Mouse (Mus musculus) cerebellum, adult 9-11 months (tissue): ENCODE measurements around the gene Lmntd1.

Experiments
- DNase-seq: peaks from one replicate; pipeline ENCODE4 v3.0.0; 2022

The Lmntd1 gene

DNA sequence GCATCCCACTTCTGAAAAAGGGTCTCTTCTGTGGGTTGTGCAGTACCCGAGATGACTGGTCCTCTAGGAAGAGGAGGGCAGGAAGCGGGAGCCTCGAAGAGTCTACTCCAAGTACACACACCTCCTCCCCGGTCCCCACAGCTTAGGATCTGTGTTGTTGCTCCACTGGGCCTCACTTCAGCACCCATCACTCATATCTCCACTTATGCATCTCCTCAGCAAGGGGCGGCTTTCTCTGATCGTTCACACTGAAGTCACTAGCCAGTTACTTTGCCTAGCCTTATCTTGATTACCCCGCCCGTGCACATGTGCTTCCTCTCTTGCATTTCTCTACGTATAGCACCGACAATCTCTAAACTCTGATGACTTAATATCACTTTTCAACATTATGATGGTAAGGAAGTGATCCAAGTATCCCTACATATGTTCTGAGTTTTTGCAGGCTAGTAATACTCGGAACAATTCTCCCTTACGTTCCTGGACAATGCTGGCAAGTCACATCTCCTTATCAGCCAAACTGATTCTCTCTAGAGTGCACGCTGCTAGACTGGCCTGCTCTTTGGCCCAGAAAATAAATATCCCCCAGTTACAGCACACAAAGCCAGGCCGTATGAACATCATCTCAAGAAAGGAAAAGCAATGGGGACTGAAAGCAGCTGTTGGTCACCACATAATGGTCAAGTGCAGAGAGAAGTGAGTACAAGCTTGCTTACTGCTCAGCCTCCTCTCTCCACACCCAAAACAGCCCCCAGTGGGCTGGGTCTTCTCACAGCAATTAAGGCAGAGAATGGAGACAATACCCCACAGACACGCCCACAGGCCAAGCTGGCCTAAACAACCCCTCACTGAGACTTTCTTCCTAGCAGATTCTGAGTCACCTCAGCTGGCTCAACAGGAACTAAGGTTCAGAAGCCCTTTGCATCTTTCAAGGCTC is 56.8 kb downstream of the Lmntd1 start:
- no peak for DNase-seq

DNA sequence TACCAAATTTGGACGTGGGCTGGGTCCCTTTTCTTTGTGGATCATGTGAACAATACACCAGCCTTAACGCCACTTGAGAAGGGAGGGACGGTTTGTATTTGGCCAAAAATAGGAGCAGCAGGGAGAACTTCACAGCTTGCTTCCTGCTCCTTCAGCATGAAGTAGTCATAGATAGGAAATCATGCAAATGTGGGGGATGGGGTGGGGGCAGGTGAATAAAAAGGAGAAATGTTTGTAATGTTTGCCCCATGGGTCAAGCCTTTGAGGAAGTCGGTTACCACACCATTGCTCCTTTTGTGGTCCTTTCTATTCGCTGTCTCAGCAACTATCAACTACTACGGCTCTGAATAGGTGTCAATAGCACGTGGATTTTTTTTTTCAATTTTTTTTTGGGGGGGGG is 60.9 kb downstream of the Lmntd1 start:
- no peak for DNase-seq

DNA sequence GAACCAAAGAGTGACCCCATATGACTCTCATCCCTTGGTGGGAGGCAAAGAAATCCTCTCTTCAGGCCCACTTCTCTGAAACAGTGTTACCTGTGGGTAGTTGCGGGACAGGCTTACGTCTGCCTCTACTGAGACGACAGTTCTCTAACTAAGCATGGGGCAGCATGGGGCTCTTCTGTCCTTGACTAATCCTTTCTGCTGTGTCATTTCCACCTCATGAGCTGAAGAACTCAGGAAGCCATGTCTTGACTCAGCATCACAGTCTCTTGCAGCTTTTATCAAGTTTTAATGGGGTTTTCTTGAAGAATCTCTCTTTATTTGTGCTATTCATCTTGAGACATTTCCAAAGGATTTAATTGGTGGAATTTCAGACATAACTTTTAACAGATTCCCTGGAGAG is 61.3 kb downstream of the Lmntd1 start:
- no peak for DNase-seq

DNA sequence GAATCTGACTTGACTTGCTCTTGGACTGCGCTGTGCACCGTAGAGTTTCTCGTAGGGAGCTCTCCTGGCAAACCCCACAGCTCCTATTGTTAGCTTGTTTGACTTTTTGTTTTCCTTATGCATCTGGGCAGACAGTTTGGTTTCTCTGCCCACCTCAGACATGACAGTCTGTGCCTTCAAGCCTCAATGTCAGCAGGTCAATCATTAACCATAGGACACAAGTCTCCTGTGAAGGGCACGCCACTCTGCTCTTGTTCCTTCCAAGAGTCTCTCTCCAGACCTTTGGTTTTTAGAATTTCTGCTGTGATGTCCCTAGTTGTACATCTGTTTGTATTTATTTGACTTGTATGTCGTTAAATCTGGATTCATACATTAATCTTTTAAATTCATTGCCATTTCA is 63.1 kb downstream of the Lmntd1 start:
- DNase-seq: no peak

DNA sequence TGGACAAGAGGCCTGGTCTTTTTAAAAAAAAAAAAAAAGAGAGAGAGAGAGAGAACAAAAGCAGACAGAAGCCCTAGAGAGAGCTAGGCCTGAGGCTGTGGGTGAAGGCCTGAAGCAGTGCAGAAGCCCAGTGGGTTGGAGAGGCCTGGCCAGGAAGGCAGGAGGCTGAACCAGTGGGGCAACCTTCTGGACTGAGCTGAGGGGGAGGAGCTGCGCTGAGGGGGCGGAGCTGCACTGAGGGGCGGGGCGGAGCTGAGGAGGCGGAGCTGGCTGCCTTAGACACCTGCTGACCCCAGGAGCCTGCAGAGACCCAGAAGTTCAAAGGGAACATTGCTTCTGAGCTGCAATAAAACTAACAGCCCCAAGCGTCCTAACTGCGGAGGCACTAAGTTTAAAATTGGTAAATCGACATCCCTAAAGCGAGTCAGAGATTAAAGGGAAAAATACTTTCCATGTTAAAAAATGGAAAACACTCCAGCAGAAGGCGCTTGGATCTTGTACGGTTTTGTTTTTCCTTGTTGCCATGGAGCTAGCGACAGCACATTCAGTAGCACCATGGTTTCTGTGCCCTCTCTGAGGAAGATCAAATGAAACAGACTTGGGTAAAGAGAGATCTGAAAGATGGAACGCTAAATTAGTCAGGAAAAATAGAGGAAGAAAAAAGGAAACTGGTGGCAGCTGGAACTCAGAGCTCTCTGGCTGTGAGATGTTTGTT is 68.0 kb downstream of the Lmntd1 start:
- DNase-seq: no peak

DNA sequence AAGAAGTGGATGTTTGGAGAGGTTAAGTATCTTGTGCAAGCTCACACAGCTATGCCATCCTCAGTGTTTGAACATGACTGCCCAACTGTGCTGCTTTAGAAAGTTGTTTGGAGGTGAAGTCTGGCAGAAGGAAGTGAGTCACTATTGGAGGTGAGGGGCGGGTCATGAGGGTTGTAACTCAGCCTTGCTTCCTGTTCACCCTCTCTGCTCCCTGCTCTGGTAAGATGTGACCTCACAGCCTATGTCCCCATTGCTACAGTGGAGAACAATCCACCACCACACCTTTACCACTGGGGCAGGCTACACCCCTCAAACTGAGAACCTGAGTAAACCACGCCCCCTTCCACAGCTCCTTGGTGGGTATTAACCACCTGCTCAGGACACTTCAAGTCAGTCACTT is 69.3 kb downstream of the Lmntd1 start:
- no peak for DNase-seq

DNA sequence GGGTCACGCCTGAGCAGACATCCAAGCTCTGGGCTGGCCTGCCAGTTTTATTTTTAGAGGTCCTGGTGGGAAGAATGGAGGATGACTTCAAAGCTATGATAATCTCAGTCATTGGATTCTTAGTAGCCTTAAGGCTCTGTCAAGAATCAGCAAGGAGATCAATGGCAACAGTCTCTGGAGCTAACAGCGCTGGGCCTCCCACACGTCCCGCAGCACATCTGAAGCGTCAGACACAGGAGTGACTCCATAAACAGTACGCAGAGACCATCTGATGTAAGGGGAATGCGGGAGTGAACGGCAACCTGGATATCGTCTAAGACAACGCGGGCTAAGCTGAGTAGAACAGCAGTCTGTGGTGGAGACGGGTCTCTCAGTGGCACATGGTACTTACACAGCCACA is 69.8 kb downstream of the Lmntd1 start:
- DNase-seq: no peak

DNA sequence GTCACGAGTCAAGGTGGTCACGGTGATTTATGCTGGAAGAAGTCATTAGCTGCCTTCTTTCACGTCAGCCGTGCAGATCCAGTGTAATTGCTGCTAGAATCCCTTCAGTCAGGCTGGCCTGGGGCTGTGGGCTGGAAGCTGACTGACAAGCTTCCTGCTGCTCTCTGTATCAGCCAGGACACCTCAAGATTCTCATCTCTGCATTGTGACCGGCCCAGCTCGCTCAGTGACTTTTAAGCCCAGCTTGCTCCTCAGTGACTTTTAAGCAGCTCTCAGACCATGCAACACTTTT is 74.6 kb downstream of the Lmntd1 start:
- no peak for DNase-seq

DNA sequence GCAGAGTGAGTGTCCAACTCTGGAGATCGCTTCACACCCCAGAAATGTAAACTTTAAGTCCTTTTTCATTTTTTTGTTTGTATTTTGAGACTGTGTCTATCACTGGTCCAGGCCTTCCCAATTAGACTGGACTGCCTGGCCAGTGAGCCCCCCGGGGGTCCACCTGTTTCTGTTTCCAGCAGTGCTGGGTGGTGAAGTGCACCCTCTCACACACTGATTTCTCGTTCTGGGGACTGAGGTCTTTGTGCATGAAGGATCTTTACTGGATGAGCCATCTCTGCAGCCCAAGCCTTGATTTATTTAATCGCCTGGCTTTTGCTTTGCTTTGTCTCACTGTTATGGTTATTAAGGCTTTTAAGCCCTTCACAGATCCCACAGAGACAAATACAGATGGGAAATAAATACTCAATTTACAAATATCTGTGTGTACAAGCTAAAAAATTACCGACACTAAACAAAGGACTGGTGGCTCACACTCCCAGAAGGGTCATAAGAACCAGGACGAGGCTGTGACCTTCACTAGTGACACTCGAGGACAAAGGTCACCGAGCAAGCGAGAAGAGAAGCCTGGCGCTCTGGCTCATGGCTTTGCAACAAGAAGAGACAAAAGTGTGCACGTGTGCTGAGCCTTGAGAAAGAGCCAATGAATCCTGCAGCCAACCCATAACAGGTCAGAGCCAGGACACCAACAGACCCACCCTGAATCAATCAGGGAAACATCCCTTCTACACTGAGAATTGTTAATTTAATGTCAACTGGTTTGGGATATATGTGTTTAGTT is 75.1 kb downstream of the Lmntd1 start:
- DNase-seq: no peak

DNA sequence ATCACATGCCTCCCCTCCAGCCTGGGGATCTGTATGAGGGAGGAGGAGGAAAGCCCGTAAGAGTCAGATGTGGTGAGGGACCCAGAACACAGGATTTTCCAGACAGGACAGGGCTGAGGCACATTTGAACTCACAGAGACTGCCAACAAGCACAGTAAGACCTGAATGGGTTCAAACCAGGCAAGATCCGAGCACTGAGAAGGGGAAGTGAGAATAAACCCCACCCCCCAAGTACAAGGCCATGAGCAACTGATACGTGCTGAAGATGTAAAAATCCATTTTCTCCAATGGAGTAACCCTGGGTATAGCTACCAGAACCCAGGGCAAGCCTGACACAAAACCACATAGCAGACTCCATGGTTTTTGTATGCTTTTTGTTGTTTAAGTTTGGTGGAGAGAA is 83.7 kb downstream of the Lmntd1 start:
- no peak for DNase-seq

DNA sequence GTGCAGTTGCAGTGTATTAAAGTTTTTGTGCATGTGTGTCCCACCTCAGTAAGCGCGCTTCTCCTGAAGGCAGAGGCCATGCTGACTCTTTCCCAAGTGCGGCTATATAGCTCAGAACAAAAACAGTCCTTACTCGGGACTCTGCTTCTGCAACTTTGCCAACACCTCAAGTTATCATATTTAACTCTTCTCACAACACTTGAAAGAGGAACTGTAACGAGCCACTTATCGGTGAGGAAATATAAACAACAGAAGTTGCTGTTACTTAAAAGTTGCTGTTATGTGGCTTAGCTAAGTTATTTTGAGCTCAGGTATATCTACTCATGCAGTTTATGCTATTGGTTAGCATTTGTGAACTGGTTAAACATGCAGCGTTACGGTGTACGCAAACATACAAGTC is 90.8 kb downstream of the Lmntd1 start:
- no peak for DNase-seq

DNA sequence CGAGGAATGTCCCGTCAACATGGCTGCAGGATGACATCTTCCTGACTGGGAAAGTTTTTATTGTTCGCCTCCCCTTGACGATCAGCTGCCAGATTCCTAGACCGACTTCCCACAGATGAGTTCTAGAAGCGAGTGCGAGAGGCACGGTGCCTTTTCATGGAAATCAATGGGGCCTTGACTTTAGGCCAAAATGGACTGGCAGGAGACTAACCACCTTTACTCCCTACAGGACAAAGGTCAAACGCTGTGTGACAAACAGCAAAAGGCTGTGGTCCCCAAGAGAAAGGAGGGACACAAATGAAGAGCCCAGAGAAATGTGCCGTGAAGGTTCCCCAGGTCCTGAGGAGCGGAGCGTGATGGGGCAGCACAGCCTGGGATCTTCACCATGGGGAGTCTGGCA is 91.5 kb downstream of the Lmntd1 start:
- DNase-seq: no peak

DNA sequence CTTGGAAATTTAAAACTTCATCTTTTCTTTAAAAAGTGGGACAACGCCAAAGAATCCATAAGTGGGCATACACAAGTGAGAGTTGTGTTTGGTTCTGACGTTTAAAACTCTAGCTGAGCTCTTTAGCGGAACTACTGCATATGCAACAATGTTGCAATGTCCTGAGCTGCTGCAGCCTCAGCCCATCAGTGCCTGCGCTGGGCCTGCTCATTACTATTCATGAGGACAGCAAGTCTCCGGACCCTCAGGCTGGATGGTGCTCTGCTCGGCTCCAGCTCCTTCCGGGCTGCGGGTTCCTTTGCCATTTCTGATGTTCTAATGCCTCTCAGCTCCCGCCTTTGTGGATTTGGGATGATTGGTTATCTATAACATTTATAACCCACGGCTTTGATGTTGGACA is 97.1 kb downstream of the Lmntd1 start:
- DNase-seq: no peak

DNA sequence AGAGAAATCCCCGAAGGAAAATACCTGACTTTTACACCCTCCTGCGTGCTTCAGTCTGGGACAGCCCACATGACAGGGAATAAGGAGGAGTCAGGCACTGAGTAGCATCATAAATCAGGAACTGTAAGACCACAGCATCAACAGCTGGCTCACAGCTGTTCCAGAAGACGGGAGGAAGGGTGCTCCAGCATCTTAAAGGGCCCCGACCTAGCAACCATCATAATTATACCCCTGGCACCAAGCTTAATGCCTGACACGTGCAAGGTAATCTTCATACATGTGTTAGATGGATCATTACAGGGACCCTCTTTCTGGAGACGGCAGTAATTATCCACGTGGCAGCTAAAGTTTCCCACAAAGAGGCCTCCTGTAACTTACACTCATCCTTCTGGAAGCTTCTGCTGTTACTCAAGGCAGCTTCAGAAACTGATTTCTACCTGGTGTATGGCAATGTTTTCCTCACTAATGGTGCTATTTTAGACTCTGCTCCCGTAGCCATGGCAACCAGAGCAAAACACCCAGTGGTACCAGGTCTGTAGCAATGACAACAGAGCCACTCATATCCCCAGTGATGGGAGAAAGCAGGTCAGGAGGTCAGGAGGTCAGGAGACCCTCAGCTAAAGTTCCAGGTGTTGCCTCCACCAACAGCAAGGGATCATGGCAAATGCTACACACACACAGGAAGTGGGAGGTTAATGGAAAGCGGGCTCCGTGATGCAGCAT is 98.1 kb downstream of the Lmntd1 start:
- DNase-seq: no peak

DNA sequence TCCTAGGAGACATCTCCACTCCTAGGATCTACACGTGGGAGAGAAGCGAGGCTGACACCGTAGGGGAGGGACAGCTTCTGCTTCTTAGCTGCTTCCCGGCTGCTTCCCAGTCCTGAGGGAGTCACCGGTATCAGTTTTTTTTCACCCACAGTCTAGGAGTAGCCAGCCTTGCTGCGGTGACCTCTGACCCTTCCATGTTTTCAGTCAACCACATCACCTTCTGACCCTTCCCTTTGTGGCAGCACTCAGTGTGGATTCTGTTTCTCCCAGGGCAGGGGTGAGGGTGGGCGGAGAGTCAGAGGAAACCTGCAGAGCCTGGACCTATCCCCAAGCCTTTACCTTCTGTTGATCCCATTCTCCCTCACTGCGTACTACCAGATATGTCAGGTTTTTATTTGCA is 102.9 kb downstream of the Lmntd1 start:
- no peak for DNase-seq

DNA sequence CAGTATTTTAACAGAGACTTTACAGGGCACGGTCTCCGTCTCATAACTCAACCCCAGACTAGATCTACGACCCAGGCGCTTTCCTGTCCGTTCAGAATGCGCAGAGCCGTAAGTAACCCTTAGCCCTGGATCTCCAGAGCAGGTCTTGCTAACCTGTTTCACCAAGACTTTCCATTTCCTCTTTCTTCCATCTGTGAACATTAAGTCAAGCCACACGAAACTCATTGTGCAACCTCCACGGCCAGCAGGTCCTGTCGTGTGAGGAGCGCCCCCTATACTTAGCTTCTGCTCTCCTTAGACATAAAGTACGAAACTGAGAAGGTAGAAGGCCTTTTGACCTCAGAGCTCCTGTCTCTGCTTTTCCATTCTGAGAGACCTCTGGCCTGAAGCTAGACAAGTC is 105.3 kb downstream of the Lmntd1 start:
- no peak for DNase-seq

DNA sequence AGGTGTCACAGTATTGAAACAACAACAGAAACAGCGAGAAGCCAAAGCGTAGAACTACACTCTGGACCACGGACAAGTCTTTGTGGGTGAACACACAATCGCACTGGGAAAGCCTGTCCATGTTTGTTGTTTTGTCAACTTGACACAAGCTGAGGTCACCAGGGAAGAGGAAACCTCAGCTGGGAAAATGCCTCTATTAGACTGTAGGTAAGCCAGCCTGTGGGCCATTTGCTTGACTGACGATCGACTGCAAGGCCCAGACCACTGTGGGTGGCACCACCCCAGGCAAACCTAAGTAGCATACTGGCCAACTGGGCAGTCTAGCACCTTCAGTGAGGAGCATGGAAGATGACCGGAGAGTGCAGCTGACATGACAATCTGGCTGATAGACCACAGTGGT is 112.4 kb downstream of the Lmntd1 start:
- DNase-seq: no peak

DNA sequence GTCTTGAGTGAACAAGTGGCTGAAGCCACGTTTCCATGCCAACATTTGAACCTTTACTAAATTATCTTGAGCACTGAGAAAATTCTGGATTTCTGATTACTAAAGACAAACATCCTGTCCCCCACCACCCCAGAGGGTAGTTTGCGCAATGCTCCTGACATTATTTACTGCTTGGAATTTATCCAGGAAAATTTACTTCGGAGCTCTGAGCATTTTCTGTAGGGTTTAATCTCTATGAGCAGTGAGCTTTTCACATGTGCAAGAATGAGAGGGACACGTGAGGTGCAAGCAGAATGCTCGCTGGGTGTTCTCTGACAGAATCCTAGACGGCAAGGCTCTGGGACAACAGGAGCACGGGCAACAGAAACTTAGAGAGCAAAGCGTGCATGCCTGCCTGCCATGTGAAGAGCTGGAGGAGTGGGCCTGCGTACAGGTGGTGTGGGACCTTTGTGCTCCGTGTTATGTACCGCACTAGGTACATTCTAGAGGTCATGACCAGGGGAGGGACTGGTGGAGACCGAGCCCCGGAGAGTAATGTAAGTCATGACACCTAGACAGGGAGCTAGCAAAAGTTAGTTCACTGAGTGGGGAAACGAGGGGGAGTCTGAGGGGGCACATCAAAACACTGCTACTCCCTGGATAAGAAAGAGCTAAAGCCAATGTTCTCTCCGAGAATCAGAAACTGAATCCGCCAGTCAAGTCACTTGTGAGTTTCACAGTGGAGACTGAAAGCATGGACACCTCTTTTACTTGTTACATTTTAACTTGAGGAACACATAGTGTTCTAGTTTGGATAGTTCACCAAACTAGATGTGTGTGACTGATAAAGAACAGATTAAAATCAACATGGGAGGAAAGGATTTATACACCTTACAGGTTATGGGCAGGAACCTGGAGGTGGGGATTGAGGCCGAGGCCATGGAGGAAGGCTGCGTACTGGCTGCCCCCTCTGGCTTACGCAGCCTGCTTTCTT is 114.3 kb downstream of the Lmntd1 start:
- no peak for DNase-seq

DNA sequence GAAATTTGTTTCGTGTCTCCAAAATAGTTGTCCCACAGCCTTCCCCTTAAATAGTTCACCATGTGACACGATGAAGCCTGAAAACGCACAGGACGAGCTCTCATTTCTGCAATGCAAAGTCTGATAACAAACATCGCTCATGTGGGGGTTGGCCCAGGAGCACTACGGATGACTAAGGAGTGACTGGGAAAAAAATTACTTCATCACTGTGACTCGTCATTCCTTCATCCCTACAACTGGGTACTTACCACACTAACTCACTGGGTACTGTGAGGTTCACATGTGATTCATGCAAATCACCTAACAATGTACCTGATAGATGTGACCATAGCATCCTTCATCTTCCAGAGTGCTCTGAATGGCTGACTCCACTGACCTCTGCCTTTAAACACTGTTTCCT is 118.4 kb downstream of the Lmntd1 start:
- DNase-seq: no peak

DNA sequence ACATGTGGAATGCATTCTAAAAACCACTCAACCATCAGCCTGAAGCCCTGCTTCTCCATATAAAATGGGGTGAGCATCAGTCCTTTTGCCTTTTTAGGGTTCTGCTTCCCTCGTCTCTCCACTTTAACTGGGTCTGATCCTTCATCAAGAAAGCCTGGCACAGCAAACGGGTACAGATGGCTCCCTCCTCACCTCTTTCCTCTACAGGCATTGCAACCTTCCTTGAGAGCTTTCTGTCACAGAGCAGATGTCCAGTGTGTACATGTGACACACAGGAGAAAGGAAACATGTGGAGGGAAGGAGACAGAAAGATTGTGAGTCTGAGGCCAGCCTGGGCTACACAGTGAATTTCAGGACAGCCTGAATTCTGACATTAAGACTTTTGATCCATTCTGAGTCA is 125.9 kb downstream of the Lmntd1 start:
- no peak for DNase-seq

DNA sequence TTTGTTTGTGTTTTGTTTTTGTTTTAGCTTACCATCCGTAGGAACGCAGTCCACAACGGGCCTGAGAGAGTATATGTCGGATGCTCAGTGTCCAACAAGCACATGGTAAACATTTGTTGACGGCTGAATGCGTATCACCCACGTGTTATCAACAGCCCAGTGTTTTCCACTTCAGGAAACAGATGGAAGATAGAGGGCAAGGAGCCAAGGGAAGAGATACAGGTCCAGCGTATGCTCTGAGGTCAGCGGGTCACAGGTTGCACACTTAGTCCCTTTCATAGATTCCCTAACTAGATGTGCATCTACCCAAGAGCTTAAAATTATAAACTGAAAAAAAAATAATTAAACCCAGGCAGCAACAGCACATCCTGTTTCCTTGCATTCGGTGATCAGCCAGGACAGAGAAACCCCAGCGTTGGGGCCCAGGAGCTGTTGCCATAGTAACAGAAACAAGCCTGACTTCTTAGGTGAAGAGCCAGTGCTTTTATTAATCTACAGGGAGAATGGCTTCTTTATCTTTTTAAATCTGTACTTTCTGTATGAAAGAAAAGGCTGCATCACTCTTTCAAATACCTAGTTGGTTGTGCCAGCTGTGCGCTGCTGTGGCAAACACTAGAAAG is 128.0 kb downstream of the Lmntd1 start:
- DNase-seq: no peak

DNA sequence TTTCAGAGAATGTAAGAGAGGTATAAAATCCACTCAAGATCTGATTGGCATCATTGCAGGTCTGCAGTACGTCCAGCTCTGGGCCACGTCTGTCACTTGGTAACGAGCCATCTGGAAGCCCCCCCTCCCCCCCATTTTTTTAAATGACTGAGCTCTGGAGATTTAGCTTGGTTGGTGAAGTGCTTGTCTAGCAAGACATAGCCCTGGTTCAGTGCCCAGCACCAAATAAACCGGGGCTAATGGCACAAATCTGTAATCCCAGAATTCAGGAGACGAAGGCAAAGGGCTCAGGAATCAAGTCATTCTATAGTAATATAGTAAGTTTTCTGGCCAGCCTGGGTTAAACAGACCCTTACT is 130.8 kb downstream of the Lmntd1 start:
- DNase-seq: no peak
